Mouse (Mus musculus): Measurements from ENCODE around the gene Arid1b.

Arid1b gene

DNA sequence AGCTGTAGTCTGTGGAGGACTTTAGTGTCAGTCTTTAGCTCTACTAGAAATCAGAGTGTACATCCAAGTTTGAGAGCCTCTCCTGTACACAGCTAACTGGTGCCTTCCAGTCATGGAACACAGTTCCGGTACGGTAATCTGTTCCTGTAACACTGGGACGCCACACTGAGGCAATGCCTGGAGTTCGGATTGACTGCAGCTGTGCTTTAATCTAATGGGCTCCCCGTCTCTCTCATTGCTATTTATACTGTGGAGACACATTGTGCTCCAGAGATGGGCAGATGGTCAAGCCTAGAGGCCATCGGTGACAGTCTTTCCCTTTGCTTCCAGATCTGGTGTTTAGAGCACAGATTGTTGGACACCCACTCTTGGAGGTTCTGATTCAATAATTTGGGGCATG lies 121.8 kb downstream of the Arid1b start:
- no peak for DNase-seq (ENCODE audit: low read depth)

DNA sequence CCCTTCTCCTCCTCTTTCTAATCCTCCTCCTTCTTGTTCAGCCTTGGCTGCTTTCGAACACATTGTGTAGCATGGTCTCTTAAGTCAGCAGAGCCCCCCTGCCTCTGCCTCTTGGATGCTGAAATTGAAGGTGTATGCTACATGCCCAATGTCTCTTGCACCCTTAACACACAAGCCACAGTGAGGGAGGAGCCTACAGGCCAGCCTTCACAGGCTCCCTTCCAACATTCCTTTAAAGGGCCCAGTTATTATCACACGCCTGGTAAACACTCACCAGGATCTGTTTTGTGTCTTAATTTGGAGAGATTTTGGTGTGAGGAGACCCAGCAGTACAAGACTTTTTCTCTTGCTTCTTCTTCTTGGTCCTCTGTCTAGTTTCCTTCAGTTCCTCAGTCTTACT lies 122.9 kb downstream of the Arid1b start:
- no peak for DNase-seq (ENCODE audit: low read depth)

DNA sequence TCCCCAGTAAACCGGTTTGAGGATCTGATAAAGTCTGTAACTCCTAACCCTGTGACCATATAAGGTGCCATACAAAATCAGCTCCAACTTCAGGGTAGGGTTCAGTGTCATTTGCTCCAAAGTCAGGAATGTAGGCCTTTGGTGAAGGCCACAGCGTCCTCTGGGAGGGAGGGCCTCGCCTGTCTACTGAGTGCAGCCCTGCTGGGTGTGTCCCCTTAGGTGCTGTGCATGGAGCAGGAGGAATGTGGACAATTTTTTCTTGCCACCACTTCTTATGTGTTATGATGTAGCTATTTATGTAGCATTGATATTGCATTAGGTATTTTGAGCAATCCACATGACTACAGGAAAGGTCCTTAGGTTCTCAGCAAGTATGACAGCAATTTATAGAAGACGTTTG lies 124.0 kb downstream of the Arid1b start:
- DNase-seq (ENCODE audit: low read depth), result no peak

DNA sequence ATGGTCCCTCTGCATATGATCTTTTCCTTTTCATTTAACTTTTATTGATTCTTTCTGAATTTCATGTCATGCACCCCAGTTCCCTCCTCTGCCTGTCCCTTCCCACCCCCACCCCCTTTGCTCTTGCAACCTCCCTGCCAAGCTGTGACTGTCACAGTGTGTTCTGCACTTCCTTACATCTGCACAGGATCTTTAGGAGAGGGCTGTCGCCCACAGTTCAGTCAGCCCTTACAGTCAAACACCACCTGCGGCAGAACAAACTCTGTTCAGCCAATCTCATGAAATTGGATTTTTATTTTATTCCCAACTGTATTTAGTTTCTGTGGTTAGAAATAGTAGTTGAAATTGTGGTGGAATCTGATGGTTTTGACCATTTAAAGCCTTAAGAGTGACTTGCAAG lies 130.5 kb downstream of the Arid1b start:
- DNase-seq (ENCODE audit: low read depth), result no peak

DNA sequence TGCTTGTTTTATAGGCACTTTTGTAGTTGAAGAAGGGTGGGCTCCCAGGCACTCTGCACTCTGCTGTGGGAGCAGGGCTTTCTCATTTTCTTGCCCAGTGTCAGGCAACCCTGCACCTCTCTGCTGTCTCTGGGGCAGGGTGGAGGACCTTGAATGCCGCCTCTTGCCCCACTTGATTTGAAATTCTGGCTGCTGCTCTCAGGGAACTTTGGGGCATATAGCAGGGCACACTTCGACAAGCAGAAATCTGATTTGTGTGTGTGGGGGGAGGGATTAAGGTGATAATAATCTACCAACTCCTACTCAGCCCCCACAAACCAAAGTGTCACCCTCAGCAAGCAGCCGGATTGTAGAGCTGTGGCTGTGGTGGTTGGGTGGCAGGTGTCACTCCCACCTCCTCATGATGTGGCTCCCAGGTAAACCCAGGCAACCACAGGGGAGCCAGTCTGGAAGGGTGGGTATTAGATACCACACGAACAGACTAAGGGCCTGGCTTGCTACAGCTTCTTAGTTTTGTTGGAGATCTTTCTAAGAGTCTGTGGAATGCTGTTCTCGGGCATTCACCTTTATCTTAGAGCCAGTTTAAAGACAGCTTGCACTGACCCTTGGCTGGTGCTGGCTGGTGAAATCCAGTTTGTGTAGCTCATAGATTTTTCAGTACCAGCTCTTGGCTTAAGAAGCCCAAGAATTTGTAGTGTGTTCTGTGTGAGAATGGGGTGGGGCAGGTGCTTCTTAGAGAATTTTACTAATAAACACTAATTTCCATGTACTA lies 131.1 kb downstream of the Arid1b start:
- DNase-seq (ENCODE audit: low read depth), result no peak

DNA sequence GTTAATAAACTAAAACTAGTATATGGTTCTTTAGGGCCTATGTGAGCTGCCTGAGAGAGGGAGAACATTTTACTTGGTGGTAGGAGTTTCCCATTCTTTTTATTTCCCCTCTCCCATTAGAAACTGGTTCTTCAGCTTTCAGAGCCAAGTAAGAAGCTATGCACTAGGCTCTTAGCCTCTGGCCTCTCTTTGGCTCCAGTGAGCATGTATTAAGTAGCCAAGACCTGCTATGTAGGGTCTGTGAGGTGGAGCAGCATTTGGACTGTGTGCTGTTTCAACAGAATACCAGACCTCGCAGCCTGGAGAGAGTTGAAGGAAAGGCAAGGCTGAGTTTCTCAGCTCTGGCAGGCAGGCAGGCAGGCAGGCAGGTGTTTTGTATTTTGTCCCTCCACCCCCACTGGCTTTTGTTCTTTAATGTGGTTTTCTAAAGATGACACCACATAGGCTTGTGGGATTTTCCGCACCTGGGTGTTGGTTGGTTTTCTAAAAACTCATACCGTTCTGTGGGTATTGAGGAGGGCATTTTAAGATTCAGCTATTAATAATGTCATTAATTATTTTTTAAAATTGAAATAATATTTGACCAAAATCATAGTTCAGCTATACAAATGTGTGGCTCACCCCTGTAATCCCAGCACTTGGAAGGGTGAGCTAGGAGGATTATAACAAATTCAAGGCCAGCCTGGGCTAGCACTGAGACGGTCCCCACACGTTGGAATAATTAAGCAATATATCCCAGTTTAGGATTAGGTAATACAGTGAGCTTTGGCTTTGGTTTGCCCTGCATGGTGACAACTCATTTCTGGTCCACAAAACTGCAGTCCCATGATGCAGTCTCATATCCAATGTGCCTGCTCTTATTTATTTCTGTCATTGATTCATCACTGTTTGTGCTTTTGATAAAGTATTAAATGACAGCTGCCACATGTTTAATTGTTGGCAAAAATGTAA lies 132.0 kb downstream of the Arid1b start:
- DNase-seq (ENCODE audit: low read depth), result no peak

DNA sequence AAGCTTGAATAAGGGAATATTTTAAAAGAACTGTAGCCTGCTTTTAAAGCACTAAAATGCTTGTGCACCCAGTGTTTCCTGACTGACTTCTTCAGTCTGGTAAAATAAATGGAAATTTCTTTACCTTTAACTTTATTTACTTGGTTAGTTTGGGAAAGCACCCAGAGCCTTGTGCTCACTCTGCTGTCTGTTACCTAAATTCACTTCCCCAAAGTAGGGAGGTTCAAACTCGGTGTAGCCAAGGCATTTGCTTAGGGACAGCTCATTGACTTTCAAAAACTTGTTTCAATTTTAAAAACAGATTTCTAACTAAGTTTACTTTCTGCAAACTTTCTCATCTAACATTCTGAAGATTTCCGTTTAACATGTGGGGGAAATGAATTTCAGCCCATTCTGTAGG lies 135.5 kb downstream of the Arid1b start:
- no peak for DNase-seq (ENCODE audit: low read depth)

DNA sequence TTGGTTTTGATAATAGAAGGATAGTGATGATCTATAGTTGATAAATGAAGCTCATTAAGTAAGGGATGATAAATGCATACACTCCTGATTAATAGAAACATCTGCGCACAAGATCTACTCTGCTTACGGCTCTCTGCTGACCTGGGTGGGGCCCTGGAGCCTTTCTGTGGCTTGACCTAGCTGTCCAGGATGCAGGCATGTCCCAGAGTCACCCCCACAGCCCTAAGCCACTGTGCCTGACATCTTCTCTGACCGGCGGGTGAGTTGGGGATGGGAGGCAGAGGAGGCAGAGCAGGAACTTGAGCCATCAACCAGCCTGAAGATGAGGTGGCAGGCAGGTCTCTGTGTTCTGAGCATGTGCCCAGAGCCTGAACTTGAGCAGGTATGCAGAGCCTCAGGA lies 136.0 kb downstream of the Arid1b start:
- no peak for DNase-seq (ENCODE audit: low read depth)

DNA sequence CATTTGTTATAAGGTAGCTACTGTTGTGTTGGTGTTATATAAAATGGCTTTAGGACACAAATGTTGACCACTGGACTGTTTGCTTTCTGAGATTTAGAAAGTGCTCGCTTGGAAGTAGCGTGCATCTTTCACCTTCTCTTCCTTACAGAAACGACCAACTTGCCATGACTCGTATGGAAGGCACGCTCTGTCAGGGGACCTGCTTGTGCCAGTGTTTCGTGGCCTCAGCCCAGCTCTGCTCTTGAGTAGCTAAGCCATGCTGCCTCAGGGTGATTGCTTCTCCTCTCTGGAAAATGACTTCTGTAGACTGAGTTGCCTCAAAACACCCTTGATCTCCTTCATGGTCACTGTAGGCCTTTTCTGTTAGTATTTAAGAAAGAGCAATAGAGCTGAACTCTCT lies 137.6 kb downstream of the Arid1b start:
- DNase-seq (ENCODE audit: low read depth), result no peak

DNA sequence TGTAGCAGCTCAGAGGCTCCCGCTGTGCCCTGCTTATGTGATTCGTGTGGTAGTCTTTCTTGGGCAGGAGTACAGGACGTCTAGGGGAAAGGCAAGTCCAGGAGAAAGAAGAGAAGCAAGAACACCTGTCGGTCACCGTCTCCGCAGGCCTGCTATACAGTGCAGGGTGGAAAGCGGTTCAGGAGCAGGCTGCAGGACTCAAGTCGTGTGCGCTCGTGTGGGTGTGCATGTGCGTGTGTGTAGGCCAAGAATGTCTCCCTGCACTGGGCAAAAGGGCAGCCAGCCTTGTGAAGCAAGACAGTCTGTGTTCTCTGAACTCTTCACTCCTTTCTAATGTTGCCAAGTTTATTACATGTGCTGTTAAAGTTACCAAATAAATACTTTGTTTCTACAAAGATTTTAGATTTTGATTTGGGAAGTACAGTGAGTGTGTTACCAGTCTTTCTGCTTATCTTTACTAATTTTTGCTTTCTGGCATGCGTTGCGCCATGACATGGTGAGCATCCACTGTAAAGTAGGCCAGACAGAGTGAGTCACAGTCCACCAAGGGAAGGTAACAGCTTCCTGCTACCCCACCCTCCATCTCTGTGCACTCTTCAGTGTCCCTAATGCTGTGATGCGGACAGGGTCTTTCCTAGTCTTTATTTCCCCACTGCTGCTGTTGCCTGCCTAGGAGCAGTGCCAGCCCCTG lies 138.3 kb downstream of the Arid1b start:
- no peak for DNase-seq (ENCODE audit: low read depth)

DNA sequence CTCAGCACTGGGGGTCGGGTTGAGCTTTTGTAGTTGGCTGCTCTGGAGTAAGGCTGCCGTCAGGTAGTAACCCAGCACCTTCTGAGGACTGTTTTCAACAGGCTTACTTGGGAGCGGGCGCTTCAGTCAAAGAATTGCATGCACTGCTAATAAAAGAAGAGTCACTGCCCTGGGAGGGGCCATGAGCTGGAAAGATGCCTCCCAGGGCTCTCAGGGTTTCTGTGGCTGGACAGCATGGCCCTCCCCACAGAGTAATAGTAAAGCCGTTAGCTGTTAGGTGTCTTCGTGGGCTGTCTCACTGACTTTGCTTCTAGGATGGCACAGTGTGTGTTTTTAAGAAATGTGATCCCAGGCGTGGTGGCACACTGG lies 138.8 kb downstream of the Arid1b start:
- no peak for DNase-seq (ENCODE audit: low read depth)

DNA sequence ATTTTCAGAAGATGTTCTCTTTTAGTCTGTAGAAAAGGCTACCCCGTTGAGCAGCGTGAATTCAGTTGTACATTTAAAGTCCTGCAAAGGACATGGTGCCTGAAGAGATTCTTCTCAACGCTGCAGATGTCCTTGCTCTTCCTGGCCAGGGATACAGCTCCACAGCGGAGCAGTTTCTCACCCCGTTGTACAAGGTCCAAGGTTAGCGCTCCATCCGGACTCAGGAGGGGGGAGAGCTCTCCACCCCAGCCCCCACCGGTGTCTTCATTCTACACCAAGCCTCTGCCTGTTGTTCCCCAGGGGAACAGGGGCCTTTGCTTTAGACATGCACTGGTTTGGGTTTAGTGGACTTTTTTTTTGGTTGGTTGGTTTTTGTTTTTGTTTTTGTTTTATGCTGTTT lies 139.7 kb downstream of the Arid1b start:
- DNase-seq (ENCODE audit: low read depth), result no peak

DNA sequence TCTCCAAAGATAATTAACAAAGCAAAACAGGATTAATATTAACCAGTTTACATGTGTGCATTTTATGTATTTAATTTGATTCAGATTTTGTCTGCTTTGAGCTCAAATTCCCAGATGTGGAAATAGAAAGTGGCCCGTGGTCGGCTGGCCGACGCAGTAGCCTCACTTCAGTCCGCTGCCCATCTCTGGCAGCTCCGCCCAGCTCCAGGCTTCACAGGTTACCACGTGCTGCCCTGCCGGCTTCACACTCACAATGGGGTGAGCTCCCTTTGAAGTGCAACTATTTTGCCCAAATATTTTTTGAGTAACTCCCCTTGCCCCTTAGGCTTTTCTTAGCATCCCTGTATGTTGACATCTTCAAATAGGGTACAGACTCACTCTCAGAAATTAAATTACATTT lies 140.1 kb downstream of the Arid1b start:
- DNase-seq (ENCODE audit: low read depth), result no peak

DNA sequence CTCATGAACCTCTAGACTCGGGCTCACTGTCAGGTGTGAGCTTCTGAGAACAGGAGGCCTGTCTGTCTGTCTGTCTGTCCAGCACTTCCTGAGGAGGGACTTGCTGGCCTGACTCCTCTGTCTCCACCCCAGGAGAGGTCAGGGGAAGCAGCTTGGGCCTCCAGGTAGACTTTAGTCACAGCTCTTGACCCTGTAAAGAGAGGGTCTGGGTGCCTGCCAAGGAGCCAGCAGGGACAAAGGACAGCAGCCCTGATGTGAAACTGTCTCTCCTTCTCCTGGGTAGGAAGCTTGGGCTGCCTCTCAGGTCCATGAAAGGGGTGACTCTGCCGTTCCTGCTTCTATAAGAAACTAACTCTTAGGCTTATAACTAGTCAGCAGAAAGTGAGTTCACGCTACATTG lies 143.8 kb downstream of the Arid1b start:
- DNase-seq (ENCODE audit: low read depth), result no peak

DNA sequence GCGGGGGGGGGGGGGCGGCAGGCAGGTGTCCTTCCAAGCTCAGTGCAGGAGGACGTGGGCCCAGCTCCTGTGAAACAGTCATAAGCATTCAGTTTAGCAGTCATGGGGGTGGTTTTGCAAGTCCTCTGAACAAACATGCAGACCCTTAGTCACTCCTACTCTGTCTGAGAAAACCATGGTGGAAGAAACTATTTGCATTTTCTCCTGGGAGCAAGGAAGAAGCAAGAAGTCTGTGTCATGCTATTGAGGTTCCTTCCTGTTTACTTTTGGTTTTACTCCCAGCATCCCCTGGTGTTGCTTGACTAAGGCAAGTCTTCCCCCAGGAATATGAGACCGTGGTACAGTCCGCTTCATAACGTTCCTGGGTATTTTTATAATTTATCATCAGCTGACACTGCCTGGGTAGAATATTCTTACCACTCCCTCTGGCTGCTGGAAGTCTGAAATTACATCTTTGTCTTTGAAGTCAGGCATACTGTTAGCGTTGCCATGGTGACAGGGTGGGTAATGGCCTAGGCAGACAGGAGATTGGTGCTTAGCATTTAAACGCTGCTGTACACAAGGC lies 144.6 kb downstream of the Arid1b start:
- peak; percentile 51 for DNase-seq (ENCODE audit: low read depth)

DNA sequence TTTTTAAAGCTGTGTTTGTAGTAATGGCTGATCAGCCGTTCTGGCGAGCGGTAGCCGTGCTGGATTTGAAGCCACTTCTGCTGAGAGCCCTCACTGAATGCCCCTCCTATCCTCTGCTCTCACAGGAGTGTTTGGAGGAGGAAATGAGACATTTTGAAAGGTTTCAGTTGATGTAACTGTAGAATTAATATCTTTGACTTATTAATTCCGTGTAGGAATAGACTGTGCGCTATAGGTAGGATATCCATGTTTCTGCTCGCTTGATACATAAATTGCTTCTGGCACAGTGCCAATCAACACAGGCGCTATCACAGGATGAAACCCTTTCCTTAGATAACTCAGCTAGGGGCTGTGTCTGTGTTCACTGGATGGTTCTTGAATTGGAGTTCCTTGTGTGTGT lies 145.4 kb downstream of the Arid1b start:
- DNase-seq (ENCODE audit: low read depth), result no peak

DNA sequence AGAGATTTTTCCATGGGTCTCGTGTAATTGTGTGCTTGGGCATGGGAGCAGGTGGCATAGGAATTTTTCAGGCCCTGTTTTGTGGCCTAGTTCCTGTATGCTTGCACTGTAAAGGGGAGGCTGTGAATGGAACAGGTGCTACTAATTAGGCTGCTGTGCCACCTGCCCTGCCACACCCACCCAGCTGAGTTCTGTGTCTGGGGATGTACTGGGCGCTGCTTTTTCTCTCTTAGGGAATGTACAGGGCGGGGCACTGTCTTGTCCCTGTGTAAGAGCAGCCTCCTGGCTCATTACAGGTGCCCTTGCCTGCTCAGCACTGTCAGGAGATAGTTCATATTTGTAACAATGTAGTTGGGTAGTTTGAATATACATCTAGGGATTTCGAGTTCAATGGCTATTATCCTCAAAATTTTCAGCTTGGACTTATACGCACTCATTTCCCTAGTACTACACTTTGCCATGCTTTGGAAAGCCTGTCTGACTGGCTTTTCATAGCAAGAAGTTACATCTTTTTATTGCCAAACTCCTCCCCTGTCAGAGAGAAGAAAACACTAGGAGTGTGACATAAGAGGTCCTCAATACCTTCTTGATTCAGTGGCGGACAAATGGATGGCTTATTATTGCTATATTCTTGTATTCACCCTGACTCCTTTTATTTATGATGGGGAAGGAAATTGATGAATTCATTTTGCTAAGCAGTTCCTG lies 149.8 kb downstream of the Arid1b start:
- DNase-seq (ENCODE audit: low read depth), result no peak

DNA sequence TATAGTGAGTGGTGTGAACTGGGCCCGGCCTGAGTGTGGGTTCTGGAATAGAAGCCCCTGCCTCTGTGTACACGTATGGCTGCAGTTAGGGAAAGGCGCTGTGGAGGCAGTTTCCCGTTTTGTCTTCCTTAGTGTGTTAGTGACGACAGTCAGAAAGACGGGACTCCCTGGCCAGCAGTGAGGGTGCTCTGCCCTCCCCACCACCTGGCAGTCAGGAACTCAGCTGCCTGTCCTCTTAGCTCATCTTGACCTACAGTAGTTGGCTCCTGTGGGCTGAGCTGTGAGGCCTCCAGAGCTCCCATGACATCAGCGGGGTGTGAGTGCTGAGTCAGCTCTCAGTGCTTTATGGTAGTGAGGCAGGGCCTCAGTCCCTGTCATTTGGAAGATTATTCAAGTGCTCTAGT lies 156.5 kb downstream of the Arid1b start:
- peak; percentile 31 for DNase-seq (ENCODE audit: low read depth)

DNA sequence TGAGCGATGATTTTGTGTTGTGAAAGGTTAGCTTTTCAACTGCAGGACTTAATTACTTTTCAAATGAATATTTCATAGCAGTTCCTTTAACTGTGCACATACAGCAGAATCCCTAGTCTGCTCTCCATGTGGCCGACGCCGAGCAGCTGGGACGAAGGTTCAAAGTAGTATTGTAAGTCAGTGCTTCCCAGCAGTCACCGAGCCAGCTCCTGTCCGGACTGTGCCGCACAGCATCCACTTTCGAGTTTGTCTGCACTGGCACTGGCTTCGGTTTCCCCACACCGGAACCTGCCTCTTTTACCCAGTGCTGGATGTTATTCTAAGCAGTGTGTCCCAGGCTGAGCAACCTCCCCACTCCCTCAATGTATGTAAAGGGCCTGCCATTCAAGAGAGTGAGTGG lies 157.7 kb downstream of the Arid1b start:
- no peak for DNase-seq (ENCODE audit: low read depth)

DNA sequence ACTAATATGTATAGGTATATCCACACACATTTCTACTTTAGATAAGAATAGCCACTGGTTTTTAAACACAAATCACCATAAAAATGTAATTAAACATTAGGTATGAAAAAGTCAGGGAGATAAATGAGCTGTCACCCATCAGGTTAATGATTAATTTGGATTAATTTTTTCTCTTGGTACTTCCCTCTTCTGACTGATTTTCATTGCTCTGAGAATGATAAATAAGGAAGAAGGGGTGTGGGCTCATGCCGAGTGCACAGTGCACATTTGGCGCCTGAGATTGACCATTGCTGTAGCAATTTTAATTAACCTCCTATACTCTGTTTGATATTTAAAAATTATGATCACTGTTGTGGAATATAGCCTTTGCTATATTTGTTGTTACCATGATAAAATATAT lies 159.3 kb downstream of the Arid1b start:
- DNase-seq (ENCODE audit: low read depth), result no peak

DNA sequence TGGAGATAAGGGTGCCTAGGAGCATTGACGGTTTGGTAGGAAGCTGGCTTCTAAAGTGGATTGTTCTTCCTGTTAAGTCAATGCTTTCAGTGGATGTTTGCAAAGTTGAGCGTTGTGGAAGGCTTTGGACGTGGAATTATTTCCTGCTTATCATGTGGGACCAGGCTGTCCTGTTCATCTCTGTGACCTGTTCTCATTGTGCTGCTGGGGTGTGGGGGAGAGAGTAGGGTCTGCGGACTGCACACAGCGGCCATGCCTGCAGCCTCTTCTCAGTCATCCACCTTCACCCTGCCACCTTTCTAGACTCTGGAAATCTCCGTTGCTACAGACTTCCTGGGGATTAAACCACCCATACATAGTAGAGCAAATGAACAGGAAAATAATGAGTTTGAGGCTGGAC lies 160.2 kb downstream of the Arid1b start:
- no peak for DNase-seq (ENCODE audit: low read depth)

DNA sequence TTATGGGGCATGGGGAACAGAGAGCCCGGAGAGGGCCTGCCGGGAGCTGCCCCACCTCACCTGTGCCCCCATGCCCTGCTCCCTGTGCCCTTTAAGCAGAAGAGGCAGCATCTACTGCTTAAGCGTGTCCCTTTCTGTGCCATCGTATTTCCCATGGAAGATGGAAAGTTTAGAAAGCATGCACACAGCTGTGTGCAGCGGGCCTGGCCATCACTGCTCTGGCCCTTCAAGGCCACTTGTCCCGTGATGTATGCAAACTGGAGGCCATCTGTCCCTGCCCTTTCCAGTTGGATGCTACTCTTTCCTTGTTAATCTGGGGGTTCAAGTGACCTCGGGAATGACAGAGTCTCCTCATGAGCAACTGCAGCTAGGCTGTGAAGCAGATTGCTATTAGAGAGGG lies 163.5 kb downstream of the Arid1b start:
- no peak for DNase-seq (ENCODE audit: low read depth)
